Mouse (Mus musculus): ENCODE data around the gene Mmel1.

Gene Mmel1

GRCm38 (mm10) chr4:154904185-154905071, 35.0 kb downstream of the Mmel1 start:
- DNase-seq (ENCODE audit: low spot score in 2 of 2): peak; percentile 73 to 77

GRCm38 (mm10) chr4:154907833-154908232, 38.4 kb downstream of the Mmel1 start:
- peak in 1 of 2 experiments; percentile 53 for DNase-seq (ENCODE audit: low spot score in 2 of 2)

GRCm38 (mm10) chr4:154908490-154908889, 39.1 kb downstream of the Mmel1 start:
- no peak for DNase-seq (ENCODE audit: low spot score in 2 of 2)

GRCm38 (mm10) chr4:154910606-154911522, 41.5 kb downstream of the Mmel1 start:
- peak in 1 of 2 experiments; percentile 49 for DNase-seq (ENCODE audit: low spot score in 2 of 2)

- DNase-seq (ENCODE audit: low spot score in 2 of 2): no peak
These were observed 42.3 kb downstream of the Mmel1 start for GRCm38 (mm10) chr4:154911644-154912043.

GRCm38 (mm10) chr4:154913845-154914244, 44.5 kb downstream of the Mmel1 start:
- no peak for DNase-seq (ENCODE audit: low spot score in 2 of 2)

- DNase-seq (ENCODE audit: low spot score in 2 of 2): no peak
These were observed 44.9 kb downstream of the Mmel1 start for GRCm38 (mm10) chr4:154914252-154914651.

- no peak for DNase-seq (ENCODE audit: low spot score in 2 of 2)
These were observed 45.3 kb downstream of the Mmel1 start for GRCm38 (mm10) chr4:154914707-154915106.

- no peak for DNase-seq (ENCODE audit: low spot score in 2 of 2)
These were observed 45.9 kb downstream of the Mmel1 start for GRCm38 (mm10) chr4:154915286-154915685.

GRCm38 (mm10) chr4:154916662-154917061, 47.3 kb downstream of the Mmel1 start:
- DNase-seq (ENCODE audit: low spot score in 2 of 2): no peak

- DNase-seq (ENCODE audit: low spot score in 2 of 2): no peak
These were observed 52.9 kb downstream of the Mmel1 start for GRCm38 (mm10) chr4:154922291-154922690.

- DNase-seq (ENCODE audit: low spot score in 2 of 2): no peak
These were observed 53.5 kb downstream of the Mmel1 start for GRCm38 (mm10) chr4:154922931-154923330.

GRCm38 (mm10) chr4:154925413-154925812, 56.0 kb downstream of the Mmel1 start:
- DNase-seq (ENCODE audit: low spot score in 2 of 2): no peak

GRCm38 (mm10) chr4:154926969-154927898, 57.8 kb downstream of the Mmel1 start:
- DNase-seq (ENCODE audit: low spot score in 2 of 2): no peak

GRCm38 (mm10) chr4:154927899-154928337, 58.5 kb downstream of the Mmel1 start:
- DNase-seq (ENCODE audit: low spot score in 2 of 2): peak; percentile 72 to 77

- no peak for DNase-seq (ENCODE audit: low spot score in 2 of 2)
These were observed 59.2 kb downstream of the Mmel1 start, which contains the start of gene Tnfrsf14 for GRCm38 (mm10) chr4:154928395-154929087. Tnfrsf14 (minus strand) TSS chr4:154928563.

GRCm38 (mm10) chr4:154929088-154929660, 59.8 kb downstream of the Mmel1 start:
- DNase-seq (ENCODE audit: low spot score in 2 of 2): peak; percentile 43 to 56

- no peak for DNase-seq (ENCODE audit: low spot score in 2 of 2)
These were observed 64.0 kb downstream of the Mmel1 start for GRCm38 (mm10) chr4:154933306-154933907.

- DNase-seq (ENCODE audit: low spot score in 2 of 2): no peak
These were observed 65.4 kb downstream of the Mmel1 start for GRCm38 (mm10) chr4:154934800-154935199.

GRCm38 (mm10) chr4:154935788-154936187, 66.4 kb downstream of the Mmel1 start:
- DNase-seq (ENCODE audit: low spot score in 2 of 2): no peak

Measured in heart, adult 9 months (tissue).